Mouse (Mus musculus) spleen, postnatal 36 days (tissue): ENCODE measurements around the gene Dapk1.

ENCODE experiments used
- DNase-seq, 2 experiments: peaks; one replicate each; pipeline ENCODE4 v3.0.0; 2022; ENCODE audit warnings: low spot score in 2 of 2, mixed read lengths in 1 of 2

Dapk1 gene

DNA sequence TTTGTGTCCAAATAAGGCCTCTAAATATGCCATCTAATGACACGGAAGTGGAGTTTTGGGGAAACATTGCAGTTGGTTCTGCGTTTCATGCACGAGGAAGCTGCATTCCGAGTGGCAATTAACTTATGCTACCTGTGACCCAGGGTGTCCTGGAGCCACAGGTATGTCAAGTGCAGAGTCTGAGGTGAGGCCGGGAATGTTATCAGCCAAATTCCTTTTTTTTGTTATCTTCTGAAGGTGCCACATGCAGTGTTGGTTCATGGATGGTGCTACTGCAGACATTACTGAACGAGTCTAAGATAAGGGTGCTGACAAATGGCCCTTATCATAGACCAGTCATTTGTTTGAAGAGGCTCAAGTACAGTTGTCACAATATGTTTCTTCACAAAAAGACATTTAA lies 211.0 kb downstream of the Dapk1 start:
- DNase-seq, result no peak
